Mouse (Mus musculus) limb, embryonic 15.5 days (tissue): ENCODE data around the gene Gprasp2. TPM values are rescaled to one million over a fixed set of nuclear protein-coding genes. Genes with fewer than 3 reads are reported as not detected.
"Not testable (repeated sequence)": the region's sequence is repeated elsewhere in the genome, so short reads cannot be mapped to it uniquely, and the experiment has no call there.

Source experiments
- ATAC-seq: fragments of 200-750 bp; cut with Nextera tagmentation; 2 replicates; pipeline ENCODE4 v1.8.0; 2017; ENCODE audit warnings: low read depth, moderate TSS enrichment; ENCODE audit not compliant: insufficient number of reproducible peaks, low FRiP score, low TSS enrichment
- H3K27ac ChIP-seq: fragments of 300-500 bp; sonication (generic); 2 replicates; pipeline ENCODE4 v1.5.1; 2015; ENCODE audit warnings: moderate library complexity, mild to moderate bottlenecking, inconsistent platforms
- H3K27me3 ChIP-seq: fragments of 300-500 bp; sonication (generic); 2 replicates; pipeline ENCODE4 v1.6.1; 2015; ENCODE audit warnings: inconsistent platforms
- H3K36me3 ChIP-seq: fragments of 300-500 bp; sonication (generic); 2 replicates; pipeline ENCODE4 v1.6.1; 2015; ENCODE audit warnings: inconsistent platforms
- H3K4me1 ChIP-seq: fragments of 300-500 bp; sonication (generic); 2 replicates; pipeline ENCODE4 v1.6.1; 2015; ENCODE audit warnings: inconsistent platforms
- H3K4me2 ChIP-seq: fragments of 300-500 bp; sonication (generic); 2 replicates; pipeline ENCODE4 v1.6.1; 2015; ENCODE audit warnings: mild to moderate bottlenecking, inconsistent platforms
- H3K4me3 ChIP-seq: fragments of 300-500 bp; sonication (generic); 2 replicates; pipeline ENCODE4 v1.5.1; 2015; ENCODE audit warnings: mild to moderate bottlenecking, inconsistent platforms
- H3K9ac ChIP-seq: fragments of 300-500 bp; sonication (generic); 2 replicates; pipeline ENCODE4 v1.6.1; 2015; ENCODE audit warnings: inconsistent platforms
- H3K9me3 ChIP-seq: fragments of 300-500 bp; sonication (generic); 2 replicates; pipeline ENCODE4 v1.6.1; 2016; ENCODE audit warnings: inconsistent platforms
- WGBS: fragments of 180-500 bp; shearing (Covaris S2); methylation state at CpG from one replicate; pipeline ENCODE4 v1.1.7; 2015; 5-methylcytosine and 5-hydroxymethylcytosine counted together
- polyA plus RNA-seq: library from polyadenylated mRNA; unstranded; fragments of >200 nt; fragmentation: Nextera tagmentation; extraction: Ambion mirVana; gene quantifications from 2 replicates; pipeline ENCODE4 v1.2.1, GENCODE M21; 2015

Gprasp2 gene
- polyA plus RNA-seq, 1 experiment from 2014 or later: 38.8 TPM

- H3K27me3 ChIP-seq, H3K4me1 ChIP-seq, H3K27ac ChIP-seq, H3K36me3 ChIP-seq, H3K9me3 ChIP-seq: not testable (repeated sequence)
- Histone ChIP-seq H3K4me2 (peak overlapping the region; percentile 73), H3K9ac (0 out of 2 replicates have a peak overlapping the region, but pooled peaks have one; percentile 23), H3K4me3 (peak overlapping the region; percentile 51)
- ATAC-seq: 0 out of 2 replicates have a peak, but pooled peaks have one; percentile 14
- 26% methylated on average over 16 of the region's 17 CpGs for WGBS
Observed at GRCm38 (mm10) chrX:135839397-135840391, 860 bp downstream of the Gprasp2 start.

GRCm38 (mm10) chrX:135866806-135867205 is 28.0 kb downstream of the Gprasp2 start:
- H3K4me3 ChIP-seq, ATAC-seq, H3K9ac ChIP-seq, H3K36me3 ChIP-seq, H3K4me2 ChIP-seq, H3K9me3 ChIP-seq, H3K4me1 ChIP-seq, H3K27me3 ChIP-seq, H3K27ac ChIP-seq: not testable (repeated sequence)
- 77% methylated on average over 9 of the region's 9 CpGs for WGBS

GRCm38 (mm10) chrX:135876679-135877078 is 37.8 kb downstream of the Gprasp2 start:
- Histone ChIP-seq H3K4me3 (no peak overlapping the region), H3K9me3 (no peaks in the 10 kb centered on the region)
- 73% methylated on average over 1 of the region's 1 CpGs for WGBS

GRCm38 (mm10) chrX:135879626-135880025 is 40.8 kb downstream of the Gprasp2 start:
- no peak overlapping the region for H3K9ac ChIP-seq
- no peaks in the 10 kb centered on the region for H3K9me3 ChIP-seq
- H3K27me3 ChIP-seq: 0 out of 2 replicates have a peak, but pooled peaks cover 3% of the 10 kb centered on the region
- WGBS: 85% methylated on average over 1 of the region's 1 CpGs
- H3K36me3 ChIP-seq: no peaks in the 10 kb centered on the region
- ATAC-seq: no peak
- no peaks in the 10 kb centered on the region for H3K4me1 ChIP-seq
- H3K27ac ChIP-seq: no peak overlapping the region
- H3K4me3 ChIP-seq: no peak overlapping the region
- H3K4me2 ChIP-seq: no peak overlapping the region

More at GRCm38 (mm10) chrX:135876679-135877078, 37.8 kb downstream of the Gprasp2 start:
- no peak overlapping the region for H3K4me2 ChIP-seq
- H3K9ac ChIP-seq: no peak overlapping the region
- no peaks in the 10 kb centered on the region for H3K36me3 ChIP-seq
- H3K27ac ChIP-seq: no peak overlapping the region
- H3K27me3 ChIP-seq: 0 out of 2 replicates have a peak, but pooled peaks cover 3% of the 10 kb centered on the region
- no peaks in the 10 kb centered on the region for H3K4me1 ChIP-seq
- ATAC-seq: no peak

GRCm38 (mm10) chrX:135885411-135886233 is 46.8 kb downstream of the Gprasp2 start:
- Histone ChIP-seq H3K4me3 (peak overlapping the region; percentile 62), H3K9ac (peak overlapping the region; percentile 62), H3K27me3 (no peaks in the 10 kb centered on the region), H3K4me1 (no peaks in the 10 kb centered on the region), H3K36me3 (peaks cover 8% of the 10 kb centered on the region; the same call in 1 of the 2 replicates), H3K27ac (peak overlapping the region; percentile 85), H3K4me2 (peak overlapping the region; percentile 44), H3K9me3 (no peaks in the 10 kb centered on the region)
- ATAC-seq: peak; percentile 97
- 22% methylated on average over 41 of the region's 41 CpGs for WGBS

GRCm38 (mm10) chrX:135886234-135886585 is 47.4 kb downstream of the Gprasp2 start:
- WGBS: 21% methylated on average over 11 of the region's 11 CpGs

More at GRCm38 (mm10) chrX:135886234-135886585, 47.4 kb downstream of the Gprasp2 start:
- Histone ChIP-seq H3K9me3 (no peaks in the 10 kb centered on the region), H3K9ac (peak overlapping the region; percentile 62), H3K4me3 (peak overlapping the region; percentile 62), H3K27ac (peak overlapping the region; percentile 85), H3K27me3 (no peaks in the 10 kb centered on the region), H3K4me1 (no peaks in the 10 kb centered on the region), H3K4me2 (peak overlapping the region; percentile 44), H3K36me3 (peaks cover 8% of the 10 kb centered on the region; the same call in 1 of the 2 replicates)
- ATAC-seq: peak; percentile 56; the same call in 1 of the 2 replicates

Other genes with a start within 250 kb of the Gprasp2 start
- gene Nxf7, start 240.3 kb upstream of the Gprasp2 start, polyA plus RNA-seq: 0.27 and 0.53 TPM in 2 replicates
- 0.14 and 0.45 TPM in 2 replicates for gene Prame, start 211.3 kb upstream of the Gprasp2 start, polyA plus RNA-seq
- 0.10 TPM in 1 of 2 replicates, not detected in the other for gene Tcp11x2, start 145.2 kb upstream of the Gprasp2 start, polyA plus RNA-seq
- gene Tmsb15a, start 113.8 kb upstream of the Gprasp2 start, polyA plus RNA-seq: 0.99 and 1.5 TPM in 2 replicates
- 10.4 TPM in 2 replicates for gene Armcx5, start 96.3 kb upstream of the Gprasp2 start, polyA plus RNA-seq
- gene Gprasp1, start 96.3 kb upstream of the Gprasp2 start, polyA plus RNA-seq: 45.6 and 46.1 TPM in 2 replicates
- 46.9 and 48.6 TPM in 2 replicates for gene Bhlhb9, start 41.4 kb upstream of the Gprasp2 start, polyA plus RNA-seq
- gene Arxes2, start 154.8 kb downstream of the Gprasp2 start, polyA plus RNA-seq: 52.1 and 54.1 TPM in 2 replicates
- gene Arxes1, start 194.3 kb downstream of the Gprasp2 start, polyA plus RNA-seq: 25.9 and 27.6 TPM in 2 replicates
- 51.8 and 52.5 TPM in 2 replicates for gene Bex2, start 229.2 kb downstream of the Gprasp2 start, polyA plus RNA-seq
- not detected in 2 replicates for gene Nxf3, start 246.2 kb downstream of the Gprasp2 start, polyA plus RNA-seq